ENCODE assay signal across 8 mouse cellular contexts in the genomic region with DNA sequence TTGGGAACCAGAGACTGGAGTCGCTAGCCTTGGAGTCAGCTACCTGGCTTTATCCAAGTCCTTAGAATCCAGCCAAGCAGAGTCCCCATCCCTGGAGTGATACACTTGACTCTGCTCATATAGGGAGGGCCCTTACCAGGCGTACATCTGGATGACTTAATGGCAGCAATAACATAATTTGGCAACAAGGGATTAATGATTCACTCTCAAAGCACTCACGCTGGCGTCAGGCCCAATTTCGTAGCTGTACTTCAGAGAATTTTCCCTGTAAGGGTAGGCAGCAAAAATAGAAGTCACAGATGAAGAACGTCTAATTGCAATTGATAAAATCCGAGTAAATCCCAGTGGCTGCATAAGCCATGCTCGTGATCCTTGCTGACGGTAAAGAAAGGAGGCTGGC.
DNase-seq lines count a peak whose midpoint lies in the region; ATAC-seq and TF ChIP-seq lines count a peak whose summit lies in the region.

No protein-coding gene starts in this region.

- peak; percentile 11 for DNase-seq in layer of hippocampus, adult 11-12 months (ENCODE audit: low spot score)
- no peak for DNase-seq in layer of hippocampus, adult 9-11 months
- DNase-seq in adrenal gland, adult 18-20 months (ENCODE audit: low spot score in 2 of 2) = peak; percentile 52 to 57
- DNase-seq in gastrocnemius, postnatal 14 days = peak; percentile 35
- DNase-seq in lung, embryonic 14.5 days = peak; percentile 56
- no peak for DNase-seq in hindbrain, embryonic 14.5 days (ENCODE audit: low spot score)
- no peak for DNase-seq in retina, embryonic 14.5 days (ENCODE audit: low spot score)

- H3K4me2 ChIP-seq in lung, embryonic 14.5 days = no peak overlapping the region
- H3K4me2 ChIP-seq in hindbrain, embryonic 14.5 days (replicated peaks) = no peak overlapping the region

- WGBS in lung, embryonic 14.5 days = 45% methylated on average over 9 of the region's 9 CpGs
- 40% methylated on average over 9 of the region's 9 CpGs for WGBS in hindbrain, embryonic 14.5 days

- no peak for ATAC-seq in lung, embryonic 14.5 days (ENCODE audit: insufficient read depth)
- ATAC-seq in megakaryocyte, adult 5-6 weeks (ENCODE audit: poor library complexity, severe bottlenecking) = no peak
- ATAC-seq in hindbrain, embryonic 14.5 days (ENCODE audit: low FRiP score) = no peak

- H3K27me3 ChIP-seq in lung, embryonic 14.5 days (ENCODE audit: insufficient read depth, low read length) = no peaks in the 10 kb centered on the region
- no peaks in the 10 kb centered on the region for H3K27me3 ChIP-seq in hindbrain, embryonic 14.5 days (ENCODE audit: control insufficient read depth, insufficient read depth, low read length)

- no peak overlapping the region for H3K27ac ChIP-seq in lung, embryonic 14.5 days (ENCODE audit: low read depth)
- H3K27ac ChIP-seq in hindbrain, embryonic 14.5 days = no peak overlapping the region

- H3K36me3 ChIP-seq in lung, embryonic 14.5 days (ENCODE audit: insufficient read depth) = no peaks in the 10 kb centered on the region
- H3K36me3 ChIP-seq in hindbrain, embryonic 14.5 days (replicated peaks; ENCODE audit: control insufficient read depth, insufficient read depth) = no peaks in the 10 kb centered on the region

- H3K4me3 ChIP-seq in lung, embryonic 14.5 days (ENCODE audit: low read depth, low read length) = no peak overlapping the region
- no peak overlapping the region for H3K4me3 ChIP-seq in hindbrain, embryonic 14.5 days (replicated peaks; ENCODE audit: low read length)

- intact Hi-C loops in gastrocnemius, postnatal 14 days (cut with DNase I; ENCODE audit: low total_unique reads) = no loop called here

- H3K9me3 ChIP-seq in lung, embryonic 14.5 days (ENCODE audit: low read depth, low read length) = no peaks in the 10 kb centered on the region
- H3K9me3 ChIP-seq in hindbrain, embryonic 14.5 days (ENCODE audit: control insufficient read depth, low read length) = no peaks in the 10 kb centered on the region

- H3K4me1 ChIP-seq in lung, embryonic 14.5 days (ENCODE audit: insufficient read depth) = no peaks in the 10 kb centered on the region
- 0 out of 2 replicates have a peak, but pooled peaks cover 12% of the 10 kb centered on the region for H3K4me1 ChIP-seq in hindbrain, embryonic 14.5 days (replicated peaks; ENCODE audit: control insufficient read depth, insufficient read depth, low read length)

- TF ChIP-seq CTCF in lung, embryonic 14.5 days (IDR thresholded peaks at IDR 0.05; ENCODE audit: low read depth) = no peak

- H3K9ac ChIP-seq in lung, embryonic 14.5 days = no peak overlapping the region
- H3K9ac ChIP-seq in hindbrain, embryonic 14.5 days = no peak overlapping the region

Comparison
In these comparisons a context has a peak if more than half of its experiments do, and no peak if none do; other contexts are left out.
1. DNase-seq: peak in layer of hippocampus, adult 11-12 months (single experiment), adrenal gland, adult 18-20 months (2 of 2), gastrocnemius, postnatal 14 days (single experiment) and lung, embryonic 14.5 days (single experiment); none in layer of hippocampus, adult 9-11 months (single experiment), hindbrain, embryonic 14.5 days (single experiment) and retina, embryonic 14.5 days (single experiment).